Mouse (Mus musculus) hindbrain, embryonic 15.5 days (tissue): ENCODE measurements around the gene Olfr818. TPM values are rescaled to one million over a fixed set of nuclear protein-coding genes. Genes with fewer than 3 reads are reported as not detected.
"Not testable (repeated sequence)": the region's sequence is repeated elsewhere in the genome, so short reads cannot be mapped to it uniquely, and the experiment has no call there.

Source experiments
- ATAC-seq: fragments of 200-750 bp; cut with Nextera tagmentation; 2 replicates; pipeline ENCODE4 v1.8.0; 2017; ENCODE audit warnings: low read depth, moderate number of reproducible peaks, moderate TSS enrichment; ENCODE audit not compliant: low FRiP score
- H3K27ac ChIP-seq: fragments of 300-500 bp; sonication (generic); replicated peaks from 2 replicates; pipeline ENCODE4 v1.5.1; 2015; ENCODE audit warnings: mild to moderate bottlenecking, inconsistent platforms
- H3K27me3 ChIP-seq: fragments of 300-500 bp; sonication (generic); 2 replicates; pipeline ENCODE4 v1.6.1; 2015; ENCODE audit warnings: control low read depth, inconsistent platforms
- H3K36me3 ChIP-seq: fragments of 300-500 bp; sonication (generic); 2 replicates; pipeline ENCODE4 v1.6.1; 2015; ENCODE audit warnings: control low read depth, inconsistent platforms
- H3K4me1 ChIP-seq: fragments of 300-500 bp; sonication (generic); replicated peaks from 2 replicates; pipeline ENCODE4 v1.6.1; 2015; ENCODE audit warnings: control low read depth, inconsistent platforms
- H3K4me2 ChIP-seq: fragments of 300-500 bp; sonication (generic); 2 replicates; pipeline ENCODE4 v1.6.1; 2015; ENCODE audit warnings: moderate library complexity, mild to moderate bottlenecking, inconsistent platforms
- H3K4me3 ChIP-seq: fragments of 300-500 bp; sonication (generic); 2 replicates; pipeline ENCODE4 v1.5.1; 2015; ENCODE audit warnings: mild to moderate bottlenecking, inconsistent platforms
- H3K9ac ChIP-seq: fragments of 300-500 bp; sonication (generic); 2 replicates; pipeline ENCODE4 v1.6.1; 2015; ENCODE audit warnings: inconsistent platforms
- H3K9me3 ChIP-seq: fragments of 300-500 bp; sonication (generic); 2 replicates; pipeline ENCODE4 v1.6.1; 2016; ENCODE audit warnings: control low read depth, inconsistent platforms
- WGBS: fragments of 180-500 bp; shearing (Covaris S2); methylation state at CpG from one replicate; pipeline ENCODE4 v1.1.7; 2015; 5-methylcytosine and 5-hydroxymethylcytosine counted together
- polyA plus RNA-seq: library from polyadenylated mRNA; unstranded; fragments of >200 nt; fragmentation: Nextera tagmentation; extraction: Ambion mirVana; gene quantifications from 2 replicates; pipeline ENCODE4 v1.2.1, GENCODE M21; 2015

Gene Olfr818
- polyA plus RNA-seq, result not detected in 2 replicates

DNA sequence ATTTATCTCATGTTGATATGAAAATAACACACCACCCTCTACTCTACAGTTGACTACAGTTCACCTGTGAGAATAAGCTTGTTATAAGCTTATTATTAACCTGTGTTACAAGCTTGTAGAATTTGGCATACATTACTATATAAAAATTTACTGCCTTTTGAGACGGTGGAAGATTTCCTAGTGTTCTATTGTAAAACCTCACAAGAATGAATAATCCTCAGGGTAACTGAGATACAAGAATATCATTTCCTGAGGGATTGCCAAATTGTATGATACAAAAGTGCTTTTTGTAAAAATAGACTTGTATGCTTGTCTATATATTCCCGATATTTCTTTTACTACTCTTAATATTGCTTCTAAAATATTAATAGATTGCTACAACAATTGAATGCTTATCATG lies at the start of gene Olfr818:
Gene Olfr818 (minus strand): TSS at position 101 of the 400 bp plus-strand sequence.
- H3K36me3 ChIP-seq, result no peaks in the 10 kb centered on the region
- no peaks in the 10 kb centered on the region for H3K27me3 ChIP-seq
- no peaks in the 10 kb centered on the region for H3K9me3 ChIP-seq
- no peak within 1 kb of the TSS for H3K9ac ChIP-seq
- 93% methylated on average over 2 of the region's 2 CpGs for WGBS
- H3K27ac ChIP-seq, result no peak within 1 kb of the TSS
- ATAC-seq, result no peak
- no peak within 1 kb of the TSS for H3K4me2 ChIP-seq
- no peaks in the 10 kb centered on the region for H3K4me1 ChIP-seq
- H3K4me3 ChIP-seq, result no peak within 1 kb of the TSS

GRCm38 (mm10) chr10:129984962-129985361 lies 36.1 kb upstream of the Olfr818 start, which contains the start of gene Gm10310:
TSS of gene Gm10310 (minus strand) at chr10:129985062.
- not testable (repeated sequence) for H3K36me3 ChIP-seq, H3K4me1 ChIP-seq, H3K9ac ChIP-seq, H3K4me2 ChIP-seq, ATAC-seq, H3K9me3 ChIP-seq, H3K4me3 ChIP-seq, H3K27ac ChIP-seq, H3K27me3 ChIP-seq
- WGBS, result no CpG with 5 or more reads among the region's 1 CpGs

- H3K4me3 ChIP-seq, ATAC-seq, H3K27me3 ChIP-seq, H3K4me2 ChIP-seq, H3K27ac ChIP-seq, H3K4me1 ChIP-seq, H3K9me3 ChIP-seq, H3K36me3 ChIP-seq, H3K9ac ChIP-seq: not testable (repeated sequence)
- no CpG with 5 or more reads among the region's 3 CpGs for WGBS
These were observed 33.0 kb upstream of the Olfr818 start for GRCm38 (mm10) chr10:129981867-129982266.

- H3K36me3 ChIP-seq, H3K9ac ChIP-seq, ATAC-seq, H3K4me2 ChIP-seq, H3K27me3 ChIP-seq, H3K4me3 ChIP-seq, H3K27ac ChIP-seq, H3K4me1 ChIP-seq, H3K9me3 ChIP-seq: not testable (repeated sequence)
- WGBS, result no CpG with 5 or more reads among the region's 2 CpGs
These were observed 27.1 kb upstream of the Olfr818 start, which contains the start of gene Olfr247 for GRCm38 (mm10) chr10:129976040-129976439. TSS of gene Olfr247 (minus strand) at chr10:129976140.

GRCm38 (mm10) chr10:129972994-129973393 lies 24.1 kb upstream of the Olfr818 start:
- H3K9ac ChIP-seq, ATAC-seq, H3K36me3 ChIP-seq, H3K27ac ChIP-seq, H3K4me1 ChIP-seq, H3K9me3 ChIP-seq, H3K4me3 ChIP-seq, H3K27me3 ChIP-seq, H3K4me2 ChIP-seq: not testable (repeated sequence)
- no CpG with 5 or more reads among the region's 3 CpGs for WGBS

- H3K4me3 ChIP-seq, H3K36me3 ChIP-seq, H3K27ac ChIP-seq, ATAC-seq, H3K9ac ChIP-seq, H3K4me1 ChIP-seq, H3K27me3 ChIP-seq, H3K9me3 ChIP-seq, H3K4me2 ChIP-seq: not testable (repeated sequence)
- WGBS, result 89% methylated on average over 2 of the region's 2 CpGs
These were observed 18.3 kb upstream of the Olfr818 start, which contains the start of gene Olfr819 for GRCm38 (mm10) chr10:129967166-129967565. TSS of gene Olfr819 (minus strand) at chr10:129967266.

DNA sequence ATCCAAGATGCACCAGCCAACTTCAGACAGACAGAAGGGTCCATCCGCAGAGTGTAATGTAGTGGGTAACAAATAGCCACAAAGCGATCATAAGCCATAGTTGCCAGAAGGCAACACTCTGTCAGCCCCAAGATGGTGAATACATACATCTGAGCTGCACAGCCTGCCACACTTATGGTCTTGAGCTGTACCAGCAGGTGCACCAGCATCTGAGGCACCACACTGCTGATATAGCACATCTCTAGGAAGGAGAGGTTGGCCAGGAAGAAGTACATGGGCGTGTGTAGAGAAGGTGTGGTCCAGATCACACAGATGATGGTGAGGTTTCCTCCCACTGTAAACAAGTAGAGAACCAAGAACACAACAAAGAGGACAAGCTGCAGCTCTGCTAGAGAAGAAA lies 17.3 kb upstream of the Olfr818 start:
- ATAC-seq, H3K27ac ChIP-seq, H3K36me3 ChIP-seq, H3K27me3 ChIP-seq, H3K9ac ChIP-seq, H3K4me1 ChIP-seq, H3K4me2 ChIP-seq, H3K4me3 ChIP-seq, H3K9me3 ChIP-seq: not testable (repeated sequence)
- WGBS, result 96% methylated on average over 2 of the region's 3 CpGs

DNA sequence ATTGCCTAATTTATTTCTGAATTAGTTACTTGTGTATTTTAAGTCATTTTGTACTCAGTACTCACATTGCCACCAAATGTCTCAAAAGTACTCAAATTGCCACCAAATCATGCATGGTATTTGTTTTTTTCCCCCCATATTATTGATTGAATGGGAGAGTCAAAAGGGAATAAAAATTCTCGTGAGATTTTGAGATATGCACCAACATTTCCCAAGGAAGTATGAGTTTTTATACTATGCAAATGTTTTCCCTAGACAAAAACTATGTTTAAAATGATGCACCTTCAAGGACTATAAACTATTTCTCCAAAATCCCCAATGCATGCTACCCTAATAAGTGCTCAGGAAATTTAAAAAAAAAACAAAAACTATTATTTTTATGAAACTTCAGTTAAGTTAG lies 33.4 kb downstream of the Olfr818 start, which contains the start of gene Olfr816:
Gene Olfr816 (minus strand): TSS at position 101 of the 400 bp plus-strand sequence.
- Histone ChIP-seq H3K4me3 (no peak within 1 kb of the TSS), H3K4me1 (no peaks in the 10 kb centered on the region), H3K27me3 (no peaks in the 10 kb centered on the region), H3K9me3 (no peaks in the 10 kb centered on the region), H3K9ac (no peak within 1 kb of the TSS), H3K36me3 (no peaks in the 10 kb centered on the region), H3K27ac (no peak within 1 kb of the TSS), H3K4me2 (no peak within 1 kb of the TSS)
- no peak for ATAC-seq
- WGBS, result 62% methylated on average over 1 of the region's 1 CpGs

- not testable (repeated sequence) for ATAC-seq, H3K9me3 ChIP-seq, H3K4me1 ChIP-seq, H3K27me3 ChIP-seq, H3K9ac ChIP-seq, H3K36me3 ChIP-seq, H3K4me3 ChIP-seq, H3K27ac ChIP-seq, H3K4me2 ChIP-seq
- 94% methylated on average over 1 of the region's 1 CpGs for WGBS
These were observed 43.1 kb downstream of the Olfr818 start, which contains the start of gene Olfr815 for GRCm38 (mm10) chr10:129905767-129906166. TSS of gene Olfr815 (minus strand) at chr10:129905867.

Other genes starting within 250 kb of the Olfr818 start
- not detected in 2 replicates for gene Olfr804, start 245.9 kb downstream of the Olfr818 start, polyA plus RNA-seq
- gene Olfr805, start 219.7 kb downstream of the Olfr818 start, polyA plus RNA-seq, result not detected in 2 replicates
- gene Olfr806, start 207.2 kb downstream of the Olfr818 start, polyA plus RNA-seq, result not detected in 2 replicates
- gene Olfr807, start 191.3 kb downstream of the Olfr818 start, polyA plus RNA-seq, result not detected in 2 replicates
- not detected in 2 replicates for gene Olfr808, start 183.6 kb downstream of the Olfr818 start, polyA plus RNA-seq
- gene Olfr809, start 174.5 kb downstream of the Olfr818 start, polyA plus RNA-seq, result not detected in 2 replicates
- gene Olfr810, start 154.2 kb downstream of the Olfr818 start, polyA plus RNA-seq, result not detected in 2 replicates
- not detected in 2 replicates for gene Olfr811, start 144.7 kb downstream of the Olfr818 start, polyA plus RNA-seq
- gene Olfr812, start 103.0 kb downstream of the Olfr818 start, polyA plus RNA-seq, result not detected in 2 replicates
- gene Olfr813, start 93.7 kb downstream of the Olfr818 start, polyA plus RNA-seq, result not detected in 2 replicates
- not detected in 2 replicates for gene Olfr814, start 69.2 kb downstream of the Olfr818 start, polyA plus RNA-seq
- not detected in 2 replicates for gene Olfr815, start 43.2 kb downstream of the Olfr818 start, polyA plus RNA-seq
- gene Olfr816, start 33.5 kb downstream of the Olfr818 start, polyA plus RNA-seq, result not detected in 2 replicates
- gene Olfr819, start 18.2 kb upstream of the Olfr818 start, polyA plus RNA-seq, result not detected in 2 replicates
- not detected in 2 replicates for gene Olfr247, start 27.0 kb upstream of the Olfr818 start, polyA plus RNA-seq
- not detected in 2 replicates for gene Gm10310, start 36.0 kb upstream of the Olfr818 start, polyA plus RNA-seq
- not detected in 2 replicates for gene Olfr820, start 63.5 kb upstream of the Olfr818 start, polyA plus RNA-seq
- not detected in 2 replicates for gene Olfr821, start 81.2 kb upstream of the Olfr818 start, polyA plus RNA-seq
- not detected in 2 replicates for gene Olfr822, start 122.1 kb upstream of the Olfr818 start, polyA plus RNA-seq
- not detected in 2 replicates for gene Olfr823, start 166.3 kb upstream of the Olfr818 start, polyA plus RNA-seq
- gene Olfr824, start 180.9 kb upstream of the Olfr818 start, polyA plus RNA-seq, result not detected in 2 replicates
- gene Olfr825, start 217.7 kb upstream of the Olfr818 start, polyA plus RNA-seq, result not detected in 2 replicates
- gene Olfr826, start 235.1 kb upstream of the Olfr818 start, polyA plus RNA-seq, result not detected in 2 replicates